Comparison of ENCODE assay signal across 8 mouse cellular contexts in genomic region chrX:8175169-8175503, GRCm38 (mm10). TPM values are rescaled to one million over a fixed set of nuclear protein-coding genes. Genes with fewer than 3 reads are reported as not detected.
DNase-seq lines count a peak whose midpoint lies in the region; ATAC-seq and TF ChIP-seq lines count a peak whose summit lies in the region.

No protein-coding gene starts in this region.

- peak overlapping the region; percentile 71 for H3K9ac ChIP-seq in kidney, embryonic 16.5 days (replicated peaks; ENCODE audit: low read length)
- peak overlapping the region; percentile 61 for H3K9ac ChIP-seq in hindbrain, postnatal 0 days (replicated peaks; ENCODE audit: low read length)
- peak overlapping the region; percentile 64 for H3K9ac ChIP-seq in midbrain, postnatal 0 days (replicated peaks; ENCODE audit: low read length, poor library complexity, severe bottlenecking)

- TF ChIP-seq CTCF in hindbrain, postnatal 0 days (IDR thresholded peaks at IDR 0.05; ENCODE audit: low read depth): no peak
- no peak for TF ChIP-seq CTCF in midbrain, postnatal 0 days (IDR thresholded peaks at IDR 0.05)

- DNase-seq in kidney, postnatal 4 days: no peak
- no peak for DNase-seq in embryonic facial prominence, embryonic 10.5 days (ENCODE audit: low spot score)
- no peak for DNase-seq in hindbrain, postnatal 0 days (ENCODE audit: low spot score)
- no peak for DNase-seq in midbrain, postnatal 0 days (ENCODE audit: low spot score)
- no peak for DNase-seq in cerebellum, adult 9-10 months
- no peak for DNase-seq in adrenal gland, postnatal 10 days

- no peaks in the 10 kb centered on the region for H3K36me3 ChIP-seq in kidney, embryonic 16.5 days (ENCODE audit: insufficient read depth, low read length)
- H3K36me3 ChIP-seq in embryonic facial prominence, embryonic 10.5 days (replicated peaks): peaks cover 5% of the 10 kb centered on the region; the same call in 1 of the 2 replicates
- no peaks in the 10 kb centered on the region for H3K36me3 ChIP-seq in hindbrain, postnatal 0 days (ENCODE audit: insufficient read depth, low read length)
- no peaks in the 10 kb centered on the region; the same call in 1 of the 2 replicates for H3K36me3 ChIP-seq in midbrain, postnatal 0 days (ENCODE audit: insufficient read depth, low read length)

- H3K9me3 ChIP-seq in kidney, embryonic 16.5 days (ENCODE audit: low read length): no peaks in the 10 kb centered on the region
- H3K9me3 ChIP-seq in embryonic facial prominence, embryonic 10.5 days: no peaks in the 10 kb centered on the region
- H3K9me3 ChIP-seq in hindbrain, postnatal 0 days (ENCODE audit: low read length): no peaks in the 10 kb centered on the region
- H3K9me3 ChIP-seq in midbrain, postnatal 0 days (ENCODE audit: low read length): no peaks in the 10 kb centered on the region

- H3K27me3 ChIP-seq in kidney, embryonic 16.5 days (ENCODE audit: insufficient read depth, low read length): no peaks in the 10 kb centered on the region
- no peaks in the 10 kb centered on the region for H3K27me3 ChIP-seq in embryonic facial prominence, embryonic 10.5 days (replicated peaks; ENCODE audit: low read depth, poor library complexity, severe bottlenecking)
- H3K27me3 ChIP-seq in hindbrain, postnatal 0 days (ENCODE audit: insufficient read depth, low read length): no peaks in the 10 kb centered on the region
- no peaks in the 10 kb centered on the region for H3K27me3 ChIP-seq in midbrain, postnatal 0 days (ENCODE audit: insufficient read depth, low read length)

- H3K4me1 ChIP-seq in kidney, embryonic 16.5 days (ENCODE audit: insufficient read depth, low read length): peaks cover 5% of the 10 kb centered on the region; the same call in 1 of the 2 replicates
- H3K4me1 ChIP-seq in embryonic facial prominence, embryonic 10.5 days: no peaks in the 10 kb centered on the region
- H3K4me1 ChIP-seq in hindbrain, postnatal 0 days (ENCODE audit: insufficient read depth, low read length): no peaks in the 10 kb centered on the region
- H3K4me1 ChIP-seq in midbrain, postnatal 0 days (ENCODE audit: insufficient read depth, low read length): no peaks in the 10 kb centered on the region

- peak overlapping the region; percentile 71 for H3K4me3 ChIP-seq in kidney, embryonic 16.5 days (ENCODE audit: low read length)
- H3K4me3 ChIP-seq in embryonic facial prominence, embryonic 10.5 days: peak overlapping the region; percentile 65
- peak overlapping the region; percentile 56 for H3K4me3 ChIP-seq in hindbrain, postnatal 0 days (ENCODE audit: low read length)
- peak overlapping the region; percentile 55 for H3K4me3 ChIP-seq in midbrain, postnatal 0 days (ENCODE audit: low read depth, low read length)

- H3K27ac ChIP-seq in kidney, embryonic 16.5 days (ENCODE audit: low read length): no peak overlapping the region
- H3K27ac ChIP-seq in embryonic facial prominence, embryonic 10.5 days (replicated peaks): peak overlapping the region; percentile 80
- no peak overlapping the region for H3K27ac ChIP-seq in hindbrain, postnatal 0 days
- H3K27ac ChIP-seq in midbrain, postnatal 0 days (ENCODE audit: low read depth, low read length): no peak overlapping the region

- no peak for ATAC-seq in kidney, embryonic 16.5 days (ENCODE audit: low FRiP score, low TSS enrichment)
- no peak for ATAC-seq in hindbrain, postnatal 0 days
- ATAC-seq in midbrain, postnatal 0 days (ENCODE audit: low FRiP score): no peak
- no peak for ATAC-seq in activated CD4-positive, CD25-positive, alpha-beta regulatory T cell, adult 4 months

- WGBS in kidney, embryonic 16.5 days: 39% methylated on average over 4 of the region's 4 CpGs
- WGBS in embryonic facial prominence, embryonic 10.5 days: 15% methylated on average over 4 of the region's 4 CpGs
- 31% methylated on average over 4 of the region's 4 CpGs for WGBS in hindbrain, postnatal 0 days
- 20% methylated on average over 4 of the region's 4 CpGs for WGBS in midbrain, postnatal 0 days

- H3K4me2 ChIP-seq in kidney, embryonic 16.5 days (replicated peaks; ENCODE audit: low read depth, low read length): peak overlapping the region; percentile 60
- peak overlapping the region; percentile 60 for H3K4me2 ChIP-seq in hindbrain, postnatal 0 days (ENCODE audit: low read depth, low read length)
- peak overlapping the region; percentile 46 for H3K4me2 ChIP-seq in midbrain, postnatal 0 days (ENCODE audit: low read depth, low read length, poor library complexity, severe bottlenecking)

RNA-seq across cellular contexts. Expression of gene Tbc1d25, which starts 0.8 kb away (rescaled TPM):
- 12.6 and 14.9 TPM in 2 replicates for polyA plus RNA-seq in kidney, embryonic 16.5 days (2015; fragmentation: Nextera tagmentation; extraction: Ambion mirVana)
- polyA plus RNA-seq in embryonic facial prominence, embryonic 10.5 days (2016; fragmentation: Nextera tagmentation; extraction: Ambion mirVana): 10.4 and 11.8 TPM in 2 replicates
- total RNA-seq in hindbrain, postnatal 0 days (2014; rRNA removed): 19.9 and 24.6 TPM in 2 replicates
- polyA plus RNA-seq in hindbrain, postnatal 0 days (2015; fragmentation: Nextera tagmentation; extraction: Ambion mirVana): 15.8 and 17.4 TPM in 2 replicates
- total RNA-seq in midbrain, postnatal 0 days (2014; rRNA removed): 21.2 and 24.7 TPM in 2 replicates
- polyA plus RNA-seq in midbrain, postnatal 0 days (2015; fragmentation: Nextera tagmentation; extraction: Ambion mirVana): 17.6 and 20.7 TPM in 2 replicates
- polyA plus RNA-seq in activated CD4-positive, CD25-positive, alpha-beta regulatory T cell, adult 4 months (2017; shearing (Covaris generic)): 1 to 10 TPM; 4.1 to 4.5 TPM
- 1 to 10 TPM; 7.3 to 8.0 TPM for total RNA-seq in adrenal gland, postnatal 10 days (2021)

RNA-seq across cellular contexts. Expression of gene Ebp, which starts 18.2 kb away (rescaled TPM):
- polyA plus RNA-seq in kidney, embryonic 16.5 days (2015; fragmentation: Nextera tagmentation; extraction: Ambion mirVana): 43.6 and 44.8 TPM in 2 replicates
- polyA plus RNA-seq in embryonic facial prominence, embryonic 10.5 days (2016; fragmentation: Nextera tagmentation; extraction: Ambion mirVana): 25.8 and 35.2 TPM in 2 replicates
- 25.2 and 41.3 TPM in 2 replicates for total RNA-seq in hindbrain, postnatal 0 days (2014; rRNA removed)
- polyA plus RNA-seq in hindbrain, postnatal 0 days (2015; fragmentation: Nextera tagmentation; extraction: Ambion mirVana): 29.8 and 30.2 TPM in 2 replicates
- 24.7 and 26.6 TPM in 2 replicates for total RNA-seq in midbrain, postnatal 0 days (2014; rRNA removed)
- 22.9 and 26.9 TPM in 2 replicates for polyA plus RNA-seq in midbrain, postnatal 0 days (2015; fragmentation: Nextera tagmentation; extraction: Ambion mirVana)
- 100 to 1,000 TPM; 129 to 202 TPM for polyA plus RNA-seq in activated CD4-positive, CD25-positive, alpha-beta regulatory T cell, adult 4 months (2017; shearing (Covaris generic))
- total RNA-seq in adrenal gland, postnatal 10 days (2021): 10 to 100 TPM; 41.5 to 53.1 TPM

RNA-seq across cellular contexts. Expression of gene Rbm3, which starts 29.5 kb away (rescaled TPM):
- 433 and 441 TPM in 2 replicates for polyA plus RNA-seq in kidney, embryonic 16.5 days (2015; fragmentation: Nextera tagmentation; extraction: Ambion mirVana)
- polyA plus RNA-seq in embryonic facial prominence, embryonic 10.5 days (2016; fragmentation: Nextera tagmentation; extraction: Ambion mirVana): 424 and 444 TPM in 2 replicates
- total RNA-seq in hindbrain, postnatal 0 days (2014; rRNA removed): 318 and 321 TPM in 2 replicates
- polyA plus RNA-seq in hindbrain, postnatal 0 days (2015; fragmentation: Nextera tagmentation; extraction: Ambion mirVana): 496 and 521 TPM in 2 replicates
- total RNA-seq in midbrain, postnatal 0 days (2014; rRNA removed): 371 and 394 TPM in 2 replicates
- polyA plus RNA-seq in midbrain, postnatal 0 days (2015; fragmentation: Nextera tagmentation; extraction: Ambion mirVana): 429 and 432 TPM in 2 replicates
- 100 to 1,000 TPM; 711 to 929 TPM for polyA plus RNA-seq in activated CD4-positive, CD25-positive, alpha-beta regulatory T cell, adult 4 months (2017; shearing (Covaris generic))
- 100 to 1,000 TPM; 312 to 347 TPM for total RNA-seq in adrenal gland, postnatal 10 days (2021)

RNA-seq across cellular contexts. Expression of gene Porcn, which starts 31.2 kb away (rescaled TPM):
- 8.4 and 9.7 TPM in 2 replicates for polyA plus RNA-seq in kidney, embryonic 16.5 days (2015; fragmentation: Nextera tagmentation; extraction: Ambion mirVana)
- polyA plus RNA-seq in embryonic facial prominence, embryonic 10.5 days (2016; fragmentation: Nextera tagmentation; extraction: Ambion mirVana): 13.0 and 13.1 TPM in 2 replicates
- 60.8 and 68.4 TPM in 2 replicates for total RNA-seq in hindbrain, postnatal 0 days (2014; rRNA removed)
- polyA plus RNA-seq in hindbrain, postnatal 0 days (2015; fragmentation: Nextera tagmentation; extraction: Ambion mirVana): 49.2 and 49.3 TPM in 2 replicates
- total RNA-seq in midbrain, postnatal 0 days (2014; rRNA removed): 59.9 and 68.0 TPM in 2 replicates
- 42.3 and 44.4 TPM in 2 replicates for polyA plus RNA-seq in midbrain, postnatal 0 days (2015; fragmentation: Nextera tagmentation; extraction: Ambion mirVana)
- under 1 TPM in 1 of 2 experiments, not detected in 1; 0.38 TPM for polyA plus RNA-seq in activated CD4-positive, CD25-positive, alpha-beta regulatory T cell, adult 4 months (2017; shearing (Covaris generic))
- total RNA-seq in adrenal gland, postnatal 10 days (2021): 1 to 10 TPM; 5.4 to 7.8 TPM

RNA-seq across cellular contexts. Expression of gene Wdr13, which starts 42.4 kb away (rescaled TPM):
- 29.0 and 29.6 TPM in 2 replicates for polyA plus RNA-seq in kidney, embryonic 16.5 days (2015; fragmentation: Nextera tagmentation; extraction: Ambion mirVana)
- polyA plus RNA-seq in embryonic facial prominence, embryonic 10.5 days (2016; fragmentation: Nextera tagmentation; extraction: Ambion mirVana): 19.7 and 19.8 TPM in 2 replicates
- 377 and 393 TPM in 2 replicates for total RNA-seq in hindbrain, postnatal 0 days (2014; rRNA removed)
- 53.9 and 55.1 TPM in 2 replicates for polyA plus RNA-seq in hindbrain, postnatal 0 days (2015; fragmentation: Nextera tagmentation; extraction: Ambion mirVana)
- total RNA-seq in midbrain, postnatal 0 days (2014; rRNA removed): 324 and 337 TPM in 2 replicates
- 59.9 and 60.4 TPM in 2 replicates for polyA plus RNA-seq in midbrain, postnatal 0 days (2015; fragmentation: Nextera tagmentation; extraction: Ambion mirVana)
- 10 to 100 TPM; 15.8 to 18.9 TPM for polyA plus RNA-seq in activated CD4-positive, CD25-positive, alpha-beta regulatory T cell, adult 4 months (2017; shearing (Covaris generic))
- 10 to 100 TPM; 40.7 to 54.9 TPM for total RNA-seq in adrenal gland, postnatal 10 days (2021)
